Mouse (Mus musculus) embryonic stem cell, embryonic (primary cell): ENCODE measurements around the gene Mob2.

Experiments used
- CTCF ChIA-PET, 4 experiments: fragments of 300-600 bp in 2 of 4; fragments of 350-600 bp in 2 of 4; sonication (Branson Sonifier 250); formaldehyde crosslinking; loops; one replicate each; lab custom pipeline; 2022; ENCODE audit warnings: inconsistent platforms in 2 of 4; lab: Charles Lee
- POLR2A ChIA-PET, 4 experiments: fragments of 300-600 bp in 2 of 4; fragments of 350-600 bp in 2 of 4; sonication (Branson Sonifier 250); formaldehyde crosslinking; loops; one replicate each; lab custom pipeline; 2022; ENCODE audit warnings: antibody characterized with exemption in 4 of 4, inconsistent platforms in 1 of 4; lab: Charles Lee

The Mob2 gene

DNA sequence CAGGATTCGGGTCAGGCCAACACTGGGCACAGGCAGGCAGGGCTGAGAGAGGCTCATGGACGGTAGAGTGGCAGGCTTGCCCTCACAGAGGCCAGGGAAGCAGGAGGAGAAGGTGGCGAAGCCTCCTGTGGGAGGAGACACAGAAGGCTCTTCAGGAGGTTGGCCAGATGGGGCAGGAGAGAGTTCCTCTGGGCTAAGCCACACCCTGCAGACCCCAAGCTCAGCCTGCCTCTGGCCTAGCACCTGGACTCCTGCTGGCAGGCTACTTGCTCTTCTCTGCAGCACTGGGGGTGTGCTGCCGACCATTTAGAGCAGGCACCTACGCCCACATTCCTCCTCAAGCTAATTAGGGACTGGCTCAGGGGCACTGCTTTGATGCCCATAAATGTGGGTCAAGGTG lies 23.5 kb upstream of the Mob2 start:
- CTCF ChIA-PET = interaction anchor here in 3 of 4 experiments (0.6 to 2.9 kb wide), 6 partner anchors 11 to 155 kb away, joined by 3 to 11 read pairs (median 4); partner anchors contain the start of gene Dusp8 (in 2 of the 3)
- POLR2A ChIA-PET = interaction anchor here in 2 of 4 experiments (0.8 to 6.1 kb wide), 3 partner anchors 10 to 13 kb away, joined by 3 to 30 read pairs (median 7); partner anchors contain the start of gene Dusp8 (in 1 of the 2)

DNA sequence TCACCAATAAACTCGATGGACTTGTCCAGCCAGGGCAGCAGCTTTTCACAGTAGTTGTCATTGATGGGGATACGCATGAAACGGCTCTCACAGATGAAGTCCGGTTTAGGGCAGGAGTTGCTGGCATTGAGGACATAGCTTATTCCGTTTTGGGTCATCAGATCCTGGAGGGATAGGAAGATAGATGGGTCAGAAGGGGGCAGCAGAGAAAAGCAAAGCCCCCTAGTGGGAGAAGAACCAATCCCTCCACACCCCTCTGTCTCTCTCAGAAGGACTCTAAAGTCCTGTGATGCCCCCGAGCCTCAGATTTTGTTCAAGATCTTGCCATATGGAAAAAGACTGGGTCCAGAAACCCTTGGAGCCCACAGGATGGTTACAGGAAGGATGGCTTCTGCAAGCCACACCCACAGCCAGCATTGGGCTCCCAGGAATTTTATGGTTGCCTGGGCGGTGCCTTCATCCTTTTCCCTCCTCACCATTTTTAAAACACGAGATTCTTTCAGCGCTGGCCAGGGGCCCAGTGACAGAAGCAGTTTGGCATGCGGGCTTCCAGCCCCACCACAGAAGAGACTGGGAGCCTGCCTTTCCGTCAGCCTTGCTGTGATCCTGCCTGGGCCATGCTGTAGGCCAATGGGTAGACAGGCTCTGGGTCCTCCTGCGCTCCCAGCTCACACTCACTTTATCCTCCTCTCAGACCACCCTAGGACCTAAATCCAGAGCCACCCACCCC lies 22.9 kb upstream of the Mob2 start:
- ChIA-PET POLR2A (interaction anchor here in 2 of 4 experiments (2.6 to 6.1 kb wide), 2 partner anchors 11 kb away, joined by 7 to 30 read pairs; partner anchors contain the start of gene Dusp8 (in 1 of the 2)), CTCF (interaction anchor here (0.6 to 2.9 kb wide), 9 partner anchors 10 to 527 kb away, joined by 3 to 11 read pairs (median 4); no protein-coding TSS in a partner anchor)

GRCm38 (mm10) chr7:142082607-142083006 lies 21.7 kb upstream of the Mob2 start:
- ChIA-PET POLR2A (interaction anchor here in 2 of 4 experiments (0.7 to 6.1 kb wide), 5 partner anchors 10 to 54 kb away, joined by 3 to 30 read pairs (median 5); partner anchors contain the start of gene Dusp8 (in 2 of the 2)), CTCF (interaction anchor here (0.5 to 2.9 kb wide), 9 partner anchors 13 to 368 kb away, joined by 3 to 11 read pairs (median 4); partner anchors contain the start of gene Dusp8 (in 2 of the 4))

GRCm38 (mm10) chr7:142082179-142082578 lies 21.3 kb upstream of the Mob2 start:
- ChIA-PET POLR2A (interaction anchor here in 3 of 4 experiments (0.6 to 6.1 kb wide), 7 partner anchors 8 to 424 kb away, joined by 3 to 30 read pairs (median 4); partner anchors contain the start of gene Dusp8 (in 2 of the 3)), CTCF (interaction anchor here in 3 of 4 experiments (0.5 to 2.9 kb wide), 7 partner anchors 13 to 1033 kb away, joined by 3 to 11 read pairs (median 4); partner anchors contain the start of gene Dusp8 (in 2 of the 3))

- CTCF ChIA-PET = interaction anchor here in 3 of 4 experiments (0.5 to 2.9 kb wide), 7 partner anchors 14 to 1033 kb away, joined by 3 to 11 read pairs (median 3); partner anchors contain the start of gene Dusp8 (in 1 of the 3)
- POLR2A ChIA-PET = interaction anchor here in 3 of 4 experiments (0.6 to 6.1 kb wide), 10 partner anchors 9 to 423 kb away, joined by 3 to 30 read pairs (median 4); partner anchors contain the start of gene Dusp8 (in 2 of the 3)
These were observed 20.9 kb upstream of the Mob2 start for GRCm38 (mm10) chr7:142081736-142082135.

DNA sequence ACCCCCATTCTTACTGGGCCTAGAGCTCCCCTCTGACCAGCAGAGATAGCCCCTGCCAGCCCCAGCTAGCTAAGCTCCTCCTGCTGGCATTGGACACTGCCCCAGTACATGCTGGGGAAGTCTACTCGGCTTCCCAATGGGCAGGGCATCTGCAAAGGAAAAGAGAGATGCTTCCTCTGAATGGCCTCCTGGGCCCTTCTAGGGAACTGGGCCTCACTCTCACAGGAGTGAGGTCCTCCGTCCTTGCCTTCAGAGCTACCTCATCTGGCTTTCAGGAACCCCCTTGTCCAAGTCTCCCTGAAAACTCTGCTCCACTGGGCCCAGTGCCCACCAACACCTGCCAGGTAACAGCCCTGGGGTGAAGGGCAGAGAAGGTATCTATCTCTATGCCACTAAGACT lies 20.0 kb upstream of the Mob2 start:
- CTCF ChIA-PET = interaction anchor here in 1 of 4 experiments (1.7 kb wide), 1 partner anchor 17 kb away, joined by 4 read pairs; no protein-coding TSS in a partner anchor
- POLR2A ChIA-PET = interaction anchor here in 2 of 4 experiments (0.7 to 6.1 kb wide), 7 partner anchors 10 to 203 kb away, joined by 3 to 30 read pairs (median 4); partner anchors contain the start of gene Dusp8 (in 2 of the 2)

DNA sequence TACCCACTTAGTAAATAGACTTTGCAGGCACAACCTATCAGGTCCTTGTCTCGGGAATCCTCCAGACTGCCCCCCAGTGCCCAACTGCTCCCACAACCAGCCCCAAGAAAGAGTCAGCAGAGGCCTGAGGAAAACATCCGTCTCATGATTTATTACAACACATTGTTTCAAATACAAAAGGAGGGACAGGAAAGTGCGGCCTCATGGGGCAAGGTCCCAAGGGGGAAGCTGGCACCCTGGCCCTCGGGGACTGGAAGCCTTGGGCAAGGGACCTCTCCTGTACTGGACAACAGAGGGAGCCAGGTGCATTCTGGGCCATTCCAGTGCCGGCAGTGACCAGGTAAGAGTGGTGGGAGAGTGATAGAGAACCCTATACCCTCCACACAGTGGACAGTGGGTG lies 18.5 kb upstream of the Mob2 start:
- CTCF ChIA-PET = no interaction called here
- POLR2A ChIA-PET = no interaction called here

DNA sequence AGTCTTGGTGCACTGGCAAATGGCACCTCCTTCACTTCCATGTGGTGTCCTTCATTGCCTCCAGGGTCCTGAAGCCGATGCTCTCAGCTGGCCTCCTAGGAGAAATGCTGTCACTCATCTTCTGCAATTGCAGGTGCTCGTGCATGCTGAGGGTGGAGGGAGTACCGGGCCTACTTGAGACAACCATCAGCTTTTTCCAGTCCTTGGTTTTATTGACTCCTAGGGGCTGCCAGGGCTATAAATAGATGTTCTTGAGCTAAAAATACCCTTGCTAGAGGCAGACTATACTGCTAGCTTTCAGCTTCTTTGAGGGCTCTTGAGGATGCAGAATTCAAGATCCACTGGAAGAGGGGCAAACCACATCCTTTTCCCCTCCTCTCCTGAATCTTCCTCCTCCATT lies 16.3 kb upstream of the Mob2 start:
- CTCF ChIA-PET = interaction anchor here in 2 of 4 experiments (0.6 to 1.4 kb wide), 2 partner anchors 21 to 536 kb away, joined by 3 read pairs; no protein-coding TSS in a partner anchor
- POLR2A ChIA-PET = no interaction called here

DNA sequence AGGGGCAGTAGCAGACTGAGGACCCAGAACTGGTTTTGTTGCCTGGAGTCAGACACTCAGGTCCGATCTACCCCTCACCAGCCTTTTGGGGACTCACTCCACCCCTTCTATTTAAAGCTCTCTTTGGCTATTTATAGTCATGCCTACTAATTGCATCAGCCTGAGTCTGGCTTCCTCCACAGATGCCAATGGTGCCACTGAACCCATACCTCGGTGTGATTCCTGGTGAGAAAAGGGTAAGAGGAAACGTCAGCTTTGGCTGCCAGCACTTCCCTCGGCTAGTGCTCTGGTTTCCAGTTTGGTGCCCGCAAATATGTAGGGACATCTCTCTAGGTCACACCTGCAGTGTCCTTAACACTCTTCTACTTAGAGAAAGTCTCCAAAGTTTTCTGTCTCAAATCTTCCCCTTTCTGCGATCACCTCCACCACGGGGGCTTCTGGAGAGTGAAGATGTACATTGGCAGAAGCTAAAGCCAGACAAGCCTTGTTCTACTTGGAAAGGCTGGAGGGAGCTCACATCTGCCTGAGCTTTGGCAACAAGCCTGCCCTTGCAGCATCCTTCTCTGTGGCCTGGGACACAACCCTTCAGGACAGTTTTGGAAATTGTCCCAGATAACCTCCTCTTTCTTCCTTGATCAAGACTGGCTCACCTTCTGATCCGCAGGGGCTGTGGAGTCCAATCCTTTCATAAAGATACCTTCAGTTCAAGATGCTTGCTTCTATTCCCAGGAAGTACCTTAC lies 13.5 kb upstream of the Mob2 start:
- ChIA-PET POLR2A (interaction anchor here in 1 of 4 experiments (0.5 kb wide), 1 partner anchor 1268 kb away, joined by 3 read pairs; no protein-coding TSS in a partner anchor), CTCF (interaction anchor here in 2 of 4 experiments (0.5 to 1.8 kb wide), 5 partner anchors 22 to 820 kb away, joined by 3 to 4 read pairs (median 3); partner anchors contain the start of gene Dusp8 (in 1 of the 2))

GRCm38 (mm10) chr7:142071717-142072116 lies 10.9 kb upstream of the Mob2 start:
- CTCF ChIA-PET = interaction anchor here (0.6 to 3.4 kb wide), 16 partner anchors 12 to 539 kb away, joined by 3 to 27 read pairs (median 6); partner anchors contain the start of gene Dusp8 (in 2 of the 4)
- POLR2A ChIA-PET = interaction anchor here in 2 of 4 experiments (0.6 to 1.5 kb wide), 5 partner anchors 10 to 213 kb away, joined by 3 to 7 read pairs (median 4); partner anchors contain the start of gene Dusp8 (in 1 of the 2)

DNA sequence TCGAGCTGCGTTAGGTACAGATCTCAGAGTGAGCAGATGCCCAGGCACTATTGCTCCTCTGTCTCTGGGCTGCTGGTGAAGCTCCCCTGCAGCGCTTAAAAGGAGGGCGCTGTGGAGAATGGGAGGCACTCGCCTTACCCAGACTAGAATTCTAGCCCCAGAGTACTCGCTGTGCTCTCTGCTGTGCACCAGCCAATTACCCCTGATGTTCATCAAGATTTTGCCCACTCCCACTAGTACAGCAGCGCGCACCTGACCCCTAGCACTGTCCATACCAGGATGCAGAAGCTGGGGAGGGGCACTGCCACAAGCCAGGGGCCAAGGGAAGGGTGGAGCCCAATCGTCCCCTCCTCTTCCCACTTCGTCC lies 10.3 kb upstream of the Mob2 start:
- ChIA-PET POLR2A (interaction anchor here in 2 of 4 experiments (0.6 to 1.5 kb wide), 8 partner anchors 10 to 214 kb away, joined by 3 to 7 read pairs (median 3); partner anchors contain the start of gene Dusp8 (in 1 of the 2)), CTCF (interaction anchor here (0.6 to 3.4 kb wide), 22 partner anchors 12 to 583 kb away, joined by 3 to 27 read pairs (median 5); partner anchors contain the start of genes Dusp8 (in 2 of the 4) and Gm45618 (in 1 of the 4))

DNA sequence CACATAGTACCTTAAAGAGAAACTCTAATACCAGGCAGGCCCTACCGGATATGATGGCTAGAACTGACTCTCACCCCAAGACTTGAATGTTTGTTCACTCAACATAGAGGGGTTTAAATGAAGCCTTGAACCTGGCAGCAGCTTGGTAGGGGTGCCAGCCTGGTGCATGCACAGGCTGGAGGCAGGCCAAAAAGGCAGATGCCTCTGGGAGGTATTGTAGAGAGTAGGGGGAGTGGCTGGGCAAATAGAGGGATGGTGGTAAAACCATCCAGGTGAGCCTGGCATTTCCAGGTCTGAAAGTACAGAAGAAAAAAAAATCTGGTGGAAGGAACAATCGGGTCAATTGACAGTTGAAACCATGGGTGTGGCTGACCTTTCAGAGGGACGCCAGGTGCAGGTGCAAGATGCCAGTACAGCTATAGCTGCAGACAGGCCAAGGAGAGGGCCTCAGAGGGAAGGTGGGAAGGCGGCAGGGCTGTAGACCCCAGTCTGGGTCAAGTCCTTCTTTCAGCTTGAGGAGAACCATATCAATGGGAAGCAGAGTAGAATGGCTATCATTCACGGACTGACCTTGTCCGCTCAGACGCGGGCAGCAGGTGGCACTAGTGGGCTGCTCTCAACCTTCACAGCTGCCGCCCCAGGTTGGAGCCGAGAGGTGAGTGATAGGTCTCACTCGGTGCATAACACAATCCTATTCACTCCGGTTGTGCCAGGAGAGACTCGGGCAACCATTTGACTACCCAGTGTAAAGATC lies 9.8 kb upstream of the Mob2 start:
- POLR2A ChIA-PET = interaction anchor here in 2 of 4 experiments (0.6 to 1.5 kb wide), 8 partner anchors 11 to 214 kb away, joined by 3 to 7 read pairs (median 3); partner anchors contain the start of gene Dusp8 (in 1 of the 2)
- CTCF ChIA-PET = interaction anchor here (0.5 to 3.4 kb wide), 22 partner anchors 13 to 583 kb away, joined by 3 to 27 read pairs (median 4); partner anchors contain the start of genes Dusp8 (in 2 of the 4) and Gm45618 (in 1 of the 4)

DNA sequence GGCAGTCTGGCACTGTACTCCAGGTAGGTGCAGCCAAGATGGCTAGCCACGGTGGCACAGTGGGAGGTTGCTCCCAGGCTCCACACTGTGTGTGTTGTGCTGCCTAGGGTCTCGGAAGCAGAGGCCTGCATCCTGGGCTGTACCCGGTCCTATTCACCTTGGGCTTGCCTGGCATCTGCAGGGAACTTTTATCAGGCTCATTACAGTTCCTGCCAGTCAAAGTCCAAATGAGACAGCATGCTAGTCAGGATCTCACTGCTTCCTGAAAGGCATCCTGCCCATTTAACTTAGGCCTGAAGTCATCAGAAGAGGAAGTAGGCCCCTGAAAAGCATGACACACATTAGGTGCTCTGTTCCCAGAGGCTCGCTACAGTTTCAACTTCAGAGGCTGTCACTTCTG lies 7.6 kb upstream of the Mob2 start:
- CTCF ChIA-PET = interaction anchor here in 2 of 4 experiments (0.6 to 3.4 kb wide), 4 partner anchors 7 to 29 kb away, joined by 3 to 27 read pairs (median 4); no protein-coding TSS in a partner anchor
- POLR2A ChIA-PET = interaction anchor here in 1 of 4 experiments (0.6 kb wide), 1 partner anchor 56 kb away, joined by 3 read pairs; no protein-coding TSS in a partner anchor

DNA sequence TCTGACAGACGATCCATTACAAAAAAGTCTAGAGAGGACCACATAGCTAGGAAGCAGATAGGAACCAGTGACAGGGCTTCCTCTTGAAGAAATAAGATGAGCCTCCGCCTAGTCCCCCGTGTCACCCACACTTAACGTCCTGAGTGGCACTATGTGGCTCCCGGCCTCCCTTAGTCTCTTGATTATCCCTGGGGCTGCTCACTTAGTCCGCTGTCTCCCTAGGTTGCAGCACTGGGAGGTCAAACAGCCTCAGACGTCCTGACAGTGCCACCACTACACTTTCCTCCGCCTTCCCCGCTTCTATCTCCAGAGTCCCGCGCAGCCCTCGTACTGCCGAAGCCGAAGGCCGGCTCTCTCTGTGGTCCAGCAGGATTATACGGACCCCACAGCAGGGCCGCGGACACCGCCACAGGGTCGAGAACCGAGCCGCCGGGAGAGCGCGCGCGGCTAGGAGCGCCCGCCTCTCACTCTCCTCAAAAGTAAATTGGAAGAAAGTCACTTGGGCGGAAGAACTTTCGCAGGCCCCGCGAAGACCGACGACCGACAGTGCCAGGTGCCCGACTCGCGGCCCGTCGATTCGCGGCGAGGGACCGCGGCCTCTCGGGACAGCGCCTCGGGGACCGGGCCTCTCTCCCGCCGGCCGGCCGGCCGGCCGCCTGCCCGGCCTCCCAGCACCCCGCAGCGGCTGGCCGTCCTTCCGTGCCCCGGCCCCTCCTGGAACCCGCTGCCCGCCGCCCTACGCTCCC lies 507 bp downstream of the Mob2 start:
- ChIA-PET CTCF (interaction anchor here in 3 of 4 experiments (0.6 to 0.7 kb wide), 5 partner anchors 49 to 432 kb away, joined by 3 to 21 read pairs (median 4); no protein-coding TSS in a partner anchor), POLR2A (interaction anchor here in 2 of 4 experiments (0.7 to 1.8 kb wide), 6 partner anchors 11 to 126 kb away, joined by 3 to 5 read pairs (median 4); partner anchors contain the start of gene Dusp8 (in 1 of the 2))

DNA sequence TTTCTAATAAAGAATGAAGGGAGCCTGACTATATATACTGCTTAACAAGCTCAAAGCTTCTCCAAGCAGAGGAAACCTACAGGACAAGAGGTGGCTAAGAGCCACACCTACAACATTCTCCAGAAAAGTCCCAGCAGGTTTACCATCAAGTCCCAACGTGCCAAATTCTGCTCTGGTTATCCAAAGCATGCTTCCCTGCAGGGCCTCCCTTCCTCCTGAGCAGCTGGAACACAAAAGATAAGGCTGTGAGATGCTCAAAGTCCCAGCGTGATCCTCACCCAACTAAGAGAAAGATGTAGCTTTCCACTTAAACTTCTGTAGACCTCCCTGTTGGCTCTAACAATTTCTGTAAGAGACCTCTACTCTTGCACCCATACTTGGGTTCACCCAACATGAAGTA lies 1.8 kb downstream of the Mob2 start:
- CTCF ChIA-PET = no interaction called here
- POLR2A ChIA-PET = interaction anchor here in 3 of 4 experiments (0.6 to 1.8 kb wide), 6 partner anchors 9 to 125 kb away, joined by 3 to 5 read pairs (median 4); partner anchors contain the start of gene Dusp8 (in 1 of the 3)
